Mouse (Mus musculus): ENCODE data around the gene Mrpl46. TPM values are rescaled to one million over a fixed set of nuclear protein-coding genes. Genes with fewer than 3 reads are reported as not detected.

Mrpl46 gene
- polyA plus RNA-seq, 1 experiment from 2014 or later = 91.9 TPM

DNA sequence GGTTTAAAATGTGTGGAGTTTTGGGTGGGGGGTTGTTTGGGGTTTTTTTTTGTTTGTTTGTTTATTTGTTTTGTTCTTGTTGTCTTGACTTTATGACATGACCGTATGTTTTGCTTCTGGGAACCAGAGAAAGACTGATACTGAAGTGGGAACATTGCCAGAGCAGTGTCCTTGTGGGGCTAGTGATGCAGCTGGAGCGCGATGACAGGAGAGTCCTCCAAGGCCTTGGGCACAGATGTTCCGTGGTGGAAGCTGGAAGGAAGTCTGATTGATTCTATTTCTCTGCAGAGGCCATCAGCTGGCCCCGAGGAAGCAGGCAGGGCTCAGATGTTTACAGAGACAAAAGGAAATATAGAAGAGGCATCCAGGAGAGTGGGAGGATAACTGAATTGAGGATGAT, 2.6 kb upstream of the Mrpl46 start:
- H3K4me2 ChIP-seq = no peak overlapping the region
- H3K4me1 ChIP-seq (replicated peaks; ENCODE audit: control insufficient read depth, insufficient read depth, low read length) = peaks cover 20% of the 10 kb centered on the region
- 85% methylated on average over 5 of the region's 5 CpGs for WGBS
- DNase-seq (ENCODE audit: low spot score) (no peak), ATAC-seq (replicated peaks; ENCODE audit: low FRiP score) (no peak)
- no peaks in the 10 kb centered on the region for H3K9me3 ChIP-seq (ENCODE audit: control insufficient read depth, low read length)
- no peak overlapping the region for H3K4me3 ChIP-seq (ENCODE audit: low read depth, low read length)
- H3K9ac ChIP-seq (ENCODE audit: low read depth, low read length) = no peak overlapping the region
- no peak overlapping the region for H3K27ac ChIP-seq (ENCODE audit: low read depth, low read length)
- H3K36me3 ChIP-seq (ENCODE audit: control insufficient read depth, insufficient read depth, low read length) = peaks cover 5% of the 10 kb centered on the region; the same call in 1 of the 2 replicates
- H3K27me3 ChIP-seq (replicated peaks; ENCODE audit: control insufficient read depth, insufficient read depth, low read length) = no peaks in the 10 kb centered on the region

DNA sequence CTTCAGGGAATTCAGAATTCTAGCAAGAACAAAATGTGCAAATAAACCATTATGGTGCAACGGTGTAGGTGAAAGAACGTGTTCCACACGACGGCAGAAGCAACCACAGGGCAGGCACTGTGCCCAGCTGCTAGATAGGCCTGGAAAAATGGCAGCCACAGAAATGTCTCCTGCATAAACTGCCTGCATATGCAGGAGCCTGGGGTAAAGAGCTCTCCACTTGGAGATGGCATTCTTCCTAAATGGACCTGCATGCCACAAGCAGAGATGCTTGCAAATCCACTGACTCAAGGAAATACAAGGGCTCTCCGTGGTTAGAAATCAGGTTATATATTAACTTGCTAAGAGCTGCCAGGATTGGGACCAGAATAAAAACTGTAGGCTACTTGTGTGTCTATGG, 4.6 kb downstream of the Mrpl46 start:
- no peak overlapping the region for H3K4me2 ChIP-seq
- DNase-seq (ENCODE audit: low spot score) (no peak), ATAC-seq (replicated peaks; ENCODE audit: low FRiP score) (no peak)
- H3K4me1 ChIP-seq (replicated peaks; ENCODE audit: control insufficient read depth, insufficient read depth, low read length) = peaks cover 11% of the 10 kb centered on the region
- H3K27ac ChIP-seq (ENCODE audit: low read depth, low read length) = no peak overlapping the region
- H3K4me3 ChIP-seq (ENCODE audit: low read depth, low read length) = no peak overlapping the region
- H3K9me3 ChIP-seq (ENCODE audit: control insufficient read depth, low read length) = no peaks in the 10 kb centered on the region
- peaks cover 20% of the 10 kb centered on the region for H3K36me3 ChIP-seq (ENCODE audit: control insufficient read depth, insufficient read depth, low read length)
- no peaks in the 10 kb centered on the region for H3K27me3 ChIP-seq (replicated peaks; ENCODE audit: control insufficient read depth, insufficient read depth, low read length)
- WGBS = 92% methylated on average over 5 of the region's 5 CpGs
- no peak overlapping the region for H3K9ac ChIP-seq (ENCODE audit: low read depth, low read length)

GRCm38 (mm10) chr7:78770936-78771335, 12.4 kb downstream of the Mrpl46 start:
- Histone ChIP-seq H3K4me2 (no peak overlapping the region), H3K36me3 (ENCODE audit: control insufficient read depth, insufficient read depth, low read length) (peaks cover 17% of the 10 kb centered on the region), H3K9ac (ENCODE audit: low read depth, low read length) (no peak overlapping the region), H3K27ac (ENCODE audit: low read depth, low read length) (no peak overlapping the region), H3K4me1 (replicated peaks; ENCODE audit: control insufficient read depth, insufficient read depth, low read length) (no peaks in the 10 kb centered on the region), H3K4me3 (ENCODE audit: low read depth, low read length) (no peak overlapping the region), H3K27me3 (replicated peaks; ENCODE audit: control insufficient read depth, insufficient read depth, low read length) (no peaks in the 10 kb centered on the region), H3K9me3 (ENCODE audit: control insufficient read depth, low read length) (no peaks in the 10 kb centered on the region)
- DNase-seq (ENCODE audit: low spot score) (no peak), ATAC-seq (replicated peaks; ENCODE audit: low FRiP score) (no peak)
- WGBS = 81% methylated on average over 5 of the region's 5 CpGs

- H3K4me1 ChIP-seq (replicated peaks; ENCODE audit: control insufficient read depth, insufficient read depth, low read length) = no peaks in the 10 kb centered on the region
- peaks cover 3% of the 10 kb centered on the region; the same call in 1 of the 2 replicates for H3K36me3 ChIP-seq (ENCODE audit: control insufficient read depth, insufficient read depth, low read length)
- ATAC-seq (replicated peaks; ENCODE audit: low FRiP score) (no peak), DNase-seq (ENCODE audit: low spot score) (no peak)
- H3K27ac ChIP-seq (ENCODE audit: low read depth, low read length) = no peak overlapping the region
- no peak overlapping the region for H3K4me3 ChIP-seq (ENCODE audit: low read depth, low read length)
- no peak overlapping the region for H3K9ac ChIP-seq (ENCODE audit: low read depth, low read length)
- WGBS = 60% methylated on average over 7 of the region's 7 CpGs
- no peaks in the 10 kb centered on the region for H3K9me3 ChIP-seq (ENCODE audit: control insufficient read depth, low read length)
- no peaks in the 10 kb centered on the region for H3K27me3 ChIP-seq (replicated peaks; ENCODE audit: control insufficient read depth, insufficient read depth, low read length)
- no peak overlapping the region for H3K4me2 ChIP-seq
These were observed 14.2 kb downstream of the Mrpl46 start for GRCm38 (mm10) chr7:78769075-78769652.

DNA sequence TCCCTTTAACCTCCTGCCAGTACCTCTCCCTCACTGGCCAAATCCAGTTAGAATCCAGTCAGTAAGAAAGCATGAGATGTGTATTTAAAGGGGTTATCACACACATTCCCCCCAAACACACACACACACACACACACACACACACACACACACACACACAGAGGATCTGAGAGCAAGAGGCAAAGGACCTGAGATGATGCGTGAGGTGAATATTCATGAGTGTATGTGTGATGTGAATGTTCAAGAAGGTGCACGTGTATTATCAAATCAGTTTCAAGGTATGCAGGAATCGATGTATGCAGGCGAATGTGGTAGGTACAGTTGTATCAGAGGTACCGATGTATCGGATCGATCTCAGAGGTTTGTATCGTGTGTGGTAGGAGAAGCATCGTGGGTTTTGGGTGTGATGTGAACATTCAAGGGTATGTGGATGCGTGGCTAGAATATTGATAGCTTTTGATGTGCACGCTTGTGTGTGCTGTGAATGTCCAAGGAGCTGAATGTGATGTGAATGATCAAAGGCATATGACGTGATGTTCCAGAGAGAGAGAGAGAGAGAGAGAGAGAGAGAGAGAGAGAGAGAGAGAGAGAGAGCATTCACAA, 15.3 kb downstream of the Mrpl46 start:
- Histone ChIP-seq H3K27ac (ENCODE audit: low read depth, low read length) (no peak overlapping the region), H3K4me1 (replicated peaks; ENCODE audit: control insufficient read depth, insufficient read depth, low read length) (no peaks in the 10 kb centered on the region), H3K27me3 (replicated peaks; ENCODE audit: control insufficient read depth, insufficient read depth, low read length) (no peaks in the 10 kb centered on the region), H3K9ac (ENCODE audit: low read depth, low read length) (no peak overlapping the region), H3K36me3 (ENCODE audit: control insufficient read depth, insufficient read depth, low read length) (peaks cover 2% of the 10 kb centered on the region; the same call in 1 of the 2 replicates), H3K4me2 (no peak overlapping the region), H3K9me3 (ENCODE audit: control insufficient read depth, low read length) (no peaks in the 10 kb centered on the region), H3K4me3 (ENCODE audit: low read depth, low read length) (no peak overlapping the region)
- 82% methylated on average over 12 of the region's 12 CpGs for WGBS
- no peak for DNase-seq (ENCODE audit: low spot score)
- ATAC-seq (replicated peaks; ENCODE audit: low FRiP score) = no peak

- DNase-seq (ENCODE audit: low spot score) = peak; percentile 61
- peak; percentile 62 for ATAC-seq (replicated peaks; ENCODE audit: low FRiP score)
- 24% methylated on average over 18 of the region's 18 CpGs for WGBS
- no peak overlapping the region for H3K27ac ChIP-seq (ENCODE audit: low read depth, low read length)
- no peak overlapping the region for H3K9ac ChIP-seq (ENCODE audit: low read depth, low read length)
- H3K4me3 ChIP-seq (ENCODE audit: low read depth, low read length) = no peak overlapping the region
- H3K36me3 ChIP-seq (ENCODE audit: control insufficient read depth, insufficient read depth, low read length) = no peaks in the 10 kb centered on the region
- no peaks in the 10 kb centered on the region for H3K27me3 ChIP-seq (replicated peaks; ENCODE audit: control insufficient read depth, insufficient read depth, low read length)
- no peaks in the 10 kb centered on the region for H3K9me3 ChIP-seq (ENCODE audit: control insufficient read depth, low read length)
- no peak overlapping the region for H3K4me2 ChIP-seq
- H3K4me1 ChIP-seq (replicated peaks; ENCODE audit: control insufficient read depth, insufficient read depth, low read length) = no peaks in the 10 kb centered on the region
These were observed 17.2 kb downstream of the Mrpl46 start for GRCm38 (mm10) chr7:78766019-78766683.

DNA sequence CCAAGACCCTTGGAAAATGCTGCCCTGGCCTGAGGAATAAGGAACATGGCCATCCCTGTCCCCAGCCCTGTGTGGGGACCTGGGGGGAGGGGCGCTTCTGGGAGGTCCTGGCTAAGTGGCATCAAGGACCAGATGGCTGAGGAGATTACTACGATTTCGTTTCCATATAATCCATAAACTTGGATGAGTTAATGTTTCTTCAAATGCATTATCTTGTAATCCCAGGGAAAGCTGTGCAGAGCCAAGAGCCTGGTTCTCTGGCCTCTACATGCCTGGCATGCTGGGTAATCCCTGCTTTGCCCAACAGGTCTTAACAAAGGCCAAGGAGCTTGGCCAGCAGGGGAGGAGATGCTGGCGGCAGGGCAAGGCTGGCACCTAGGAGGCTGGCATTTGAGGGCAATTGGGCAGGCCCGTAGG, 18.1 kb downstream of the Mrpl46 start:
- Histone ChIP-seq H3K27me3 (replicated peaks; ENCODE audit: control insufficient read depth, insufficient read depth, low read length) (no peaks in the 10 kb centered on the region), H3K4me3 (ENCODE audit: low read depth, low read length) (no peak overlapping the region), H3K36me3 (ENCODE audit: control insufficient read depth, insufficient read depth, low read length) (no peaks in the 10 kb centered on the region), H3K4me1 (replicated peaks; ENCODE audit: control insufficient read depth, insufficient read depth, low read length) (no peaks in the 10 kb centered on the region), H3K9me3 (ENCODE audit: control insufficient read depth, low read length) (no peaks in the 10 kb centered on the region), H3K27ac (ENCODE audit: low read depth, low read length) (no peak overlapping the region), H3K9ac (ENCODE audit: low read depth, low read length) (no peak overlapping the region), H3K4me2 (no peak overlapping the region)
- ATAC-seq (replicated peaks; ENCODE audit: low FRiP score) = no peak
- DNase-seq (ENCODE audit: low spot score) = no peak
- WGBS = 68% methylated on average over 5 of the region's 5 CpGs

DNA sequence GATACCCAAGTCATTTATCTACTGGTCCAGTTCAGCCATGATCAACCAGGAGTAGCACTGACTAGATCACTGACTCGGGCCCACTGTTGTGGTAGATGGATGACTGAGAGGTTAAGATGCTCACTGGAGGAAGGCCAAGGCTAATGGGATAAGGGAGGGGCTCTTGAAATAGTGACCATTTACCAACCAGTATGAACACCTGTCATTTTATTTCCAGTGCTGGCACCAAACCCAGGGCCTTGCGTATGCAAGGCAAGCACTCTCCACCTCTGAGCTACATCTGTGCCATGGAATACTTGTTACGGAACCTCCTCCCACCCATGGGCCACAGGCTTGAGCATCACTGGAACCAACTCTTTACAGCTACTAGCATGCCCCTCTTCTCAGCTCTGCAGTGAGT, 19.5 kb downstream of the Mrpl46 start:
- no peaks in the 10 kb centered on the region for H3K9me3 ChIP-seq (ENCODE audit: control insufficient read depth, low read length)
- no peak overlapping the region for H3K9ac ChIP-seq (ENCODE audit: low read depth, low read length)
- ATAC-seq (replicated peaks; ENCODE audit: low FRiP score) (no peak), DNase-seq (ENCODE audit: low spot score) (no peak)
- 83% methylated on average over 3 of the region's 3 CpGs for WGBS
- H3K4me1 ChIP-seq (replicated peaks; ENCODE audit: control insufficient read depth, insufficient read depth, low read length) = no peaks in the 10 kb centered on the region
- no peak overlapping the region for H3K27ac ChIP-seq (ENCODE audit: low read depth, low read length)
- no peaks in the 10 kb centered on the region for H3K27me3 ChIP-seq (replicated peaks; ENCODE audit: control insufficient read depth, insufficient read depth, low read length)
- H3K4me2 ChIP-seq = no peak overlapping the region
- H3K36me3 ChIP-seq (ENCODE audit: control insufficient read depth, insufficient read depth, low read length) = no peaks in the 10 kb centered on the region
- H3K4me3 ChIP-seq (ENCODE audit: low read depth, low read length) = no peak overlapping the region

All from liver, embryonic 11.5 days (tissue).